Mouse (Mus musculus) thymus, postnatal 36 days (tissue): ENCODE results near the gene Mink1.
"Not testable (repeated sequence)": the region's sequence is repeated elsewhere in the genome, so short reads cannot be mapped to it uniquely, and the experiment has no call there.

Source experiments
- DNase-seq, 2 experiments: peaks; one replicate each; pipeline ENCODE4 v3.0.0; 2022; ENCODE audit warnings: mixed read lengths in 2 of 2

Gene Mink1

DNA sequence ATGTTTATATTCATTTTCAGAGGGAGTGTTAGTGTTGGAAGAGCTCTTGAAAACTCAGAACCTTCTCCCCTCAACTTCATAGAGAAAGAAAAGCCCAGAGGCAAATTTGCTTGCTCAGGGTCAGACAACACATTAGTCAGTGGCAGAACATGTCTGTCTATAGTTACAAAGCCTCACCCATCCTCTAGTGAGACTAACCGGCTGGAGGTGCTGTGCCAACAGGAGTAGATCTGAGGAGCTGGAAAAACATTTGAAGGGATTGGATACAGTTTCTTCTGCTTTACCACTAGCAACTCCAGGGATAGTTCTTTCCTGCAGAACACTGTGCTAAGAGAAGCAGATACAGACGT, 769 bp upstream of the Mink1 start:
- no peak for DNase-seq

DNA sequence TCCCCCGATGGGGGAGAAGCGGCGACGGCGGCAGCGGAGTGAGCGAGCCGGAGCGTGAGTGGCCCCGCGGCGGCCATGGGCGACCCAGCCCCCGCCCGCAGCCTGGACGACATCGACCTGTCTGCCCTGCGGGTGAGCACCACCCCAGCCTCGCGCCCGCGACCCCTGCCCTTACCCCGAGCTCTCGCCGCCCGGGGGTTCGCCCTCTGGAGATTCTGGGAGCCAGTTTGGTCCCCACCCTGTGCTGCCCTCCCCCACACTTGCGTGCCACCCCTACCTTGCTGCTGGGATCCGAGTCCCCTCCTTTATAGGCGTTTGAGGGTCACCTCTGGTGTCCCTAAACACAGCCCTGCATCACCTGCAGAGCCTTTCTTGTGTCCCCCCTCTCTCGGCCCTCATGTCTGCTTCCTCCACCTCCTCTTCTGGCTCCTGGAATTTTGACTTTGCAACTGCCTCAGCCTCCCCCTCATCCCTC, 351 bp downstream of the Mink1 start:
- DNase-seq: no peak

DNA sequence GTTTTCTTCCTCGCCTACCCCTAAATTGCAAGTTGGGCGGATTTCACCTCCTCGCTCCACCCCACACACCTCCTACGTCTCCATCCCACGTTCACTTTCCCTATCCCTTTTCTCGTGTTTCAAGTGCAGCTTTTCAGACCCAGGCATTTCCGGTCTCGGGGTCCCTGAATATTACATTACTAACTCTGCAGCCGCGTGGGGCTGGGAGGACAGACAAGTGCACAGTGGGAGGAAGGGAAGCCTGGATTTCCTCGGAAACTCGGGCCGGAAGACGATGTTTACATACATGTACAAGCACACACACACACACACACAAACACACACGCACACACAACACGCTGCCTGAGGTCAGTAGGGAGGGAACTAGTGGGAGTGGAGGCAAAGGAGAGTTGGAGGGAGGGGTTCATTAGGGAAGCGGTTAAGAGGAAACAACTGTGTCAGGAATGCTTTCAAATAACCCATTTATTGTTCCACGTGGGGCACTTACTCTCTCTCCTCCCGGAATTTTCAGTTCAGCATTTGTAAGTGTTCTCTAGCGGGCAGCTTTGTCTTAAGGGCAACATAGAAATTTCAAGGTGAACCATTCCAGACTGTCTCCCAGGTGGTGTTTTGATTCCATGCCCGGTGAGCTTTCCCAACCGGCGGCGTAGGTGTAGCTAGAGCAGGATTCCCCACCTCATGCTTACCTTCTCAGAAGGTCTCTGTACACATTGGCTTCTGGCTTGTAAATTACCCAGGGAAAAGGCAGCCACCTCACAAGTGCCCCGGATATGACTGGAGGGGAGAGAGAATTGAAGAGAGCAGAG, 992 bp downstream of the Mink1 start:
- DNase-seq: peak; percentile 48 to 58

DNA sequence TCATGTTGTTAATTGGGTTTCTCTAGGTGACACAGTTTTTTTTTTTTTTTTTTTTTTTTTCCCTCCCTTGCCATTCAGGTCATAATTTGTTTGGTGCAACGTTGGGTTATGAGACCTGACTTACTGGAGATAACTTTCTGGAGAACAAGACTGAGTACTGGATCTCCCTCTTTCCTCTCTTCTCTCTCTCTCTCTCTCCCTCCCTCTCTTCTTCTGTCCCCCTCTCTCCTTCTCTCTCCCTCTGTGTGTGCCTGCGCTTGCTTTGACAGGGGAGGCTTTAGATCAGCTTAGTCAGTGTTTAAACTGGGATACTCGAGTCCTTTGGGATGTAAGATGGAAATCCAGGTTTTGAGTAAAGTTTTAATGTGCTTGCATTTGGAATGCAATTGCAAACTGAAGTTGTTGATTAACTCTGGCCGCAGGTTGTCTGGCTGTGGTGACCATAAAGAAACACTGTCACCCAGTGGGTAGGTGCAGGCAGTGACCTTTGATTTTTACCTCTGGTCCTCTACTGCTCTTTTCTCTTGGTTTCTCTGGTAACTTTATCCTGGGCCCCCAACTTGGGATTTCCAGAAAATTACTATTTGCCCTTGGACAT, 1.7 kb downstream of the Mink1 start:
- no peak for DNase-seq

DNA sequence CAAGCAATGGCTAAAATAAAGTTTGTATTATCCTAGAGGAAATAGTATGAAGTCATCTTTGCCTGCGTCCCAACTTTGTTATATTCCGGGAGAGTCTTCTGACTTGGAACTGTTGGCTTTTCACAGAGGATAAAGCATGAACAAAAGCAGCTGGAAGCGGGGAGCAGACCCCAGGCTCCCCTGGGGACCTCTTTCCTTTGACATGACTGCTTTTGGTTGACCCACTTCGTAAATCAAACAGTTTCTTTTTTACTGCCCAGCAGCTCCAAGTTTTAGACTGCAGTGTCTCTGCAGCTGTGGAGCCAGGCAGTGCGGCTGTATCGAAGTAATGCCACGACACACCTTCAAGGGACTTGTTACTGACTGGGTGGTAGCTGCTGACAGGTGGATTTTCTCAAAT, 3.9 kb downstream of the Mink1 start:
- DNase-seq: no peak

DNA sequence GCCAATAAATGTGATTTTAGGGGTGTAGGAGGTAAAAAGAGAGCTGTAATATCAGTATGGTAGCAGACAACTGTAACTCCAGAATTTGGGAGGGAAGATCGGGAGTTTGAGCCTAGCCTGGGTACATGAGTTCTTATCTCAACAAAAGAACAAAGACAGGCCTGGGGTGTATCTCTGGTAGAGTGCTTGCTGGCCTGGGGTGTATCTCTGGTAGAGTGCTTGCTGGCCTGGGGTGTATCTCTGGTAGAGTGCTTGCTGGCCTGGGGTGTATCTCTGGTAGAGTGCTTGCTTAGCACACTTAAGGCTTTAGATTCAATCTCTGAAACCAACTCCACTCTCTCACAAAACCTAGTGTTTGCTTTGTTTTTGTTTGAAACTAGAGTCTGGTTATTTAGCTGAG, 7.9 kb downstream of the Mink1 start:
- DNase-seq: not testable (repeated sequence)

DNA sequence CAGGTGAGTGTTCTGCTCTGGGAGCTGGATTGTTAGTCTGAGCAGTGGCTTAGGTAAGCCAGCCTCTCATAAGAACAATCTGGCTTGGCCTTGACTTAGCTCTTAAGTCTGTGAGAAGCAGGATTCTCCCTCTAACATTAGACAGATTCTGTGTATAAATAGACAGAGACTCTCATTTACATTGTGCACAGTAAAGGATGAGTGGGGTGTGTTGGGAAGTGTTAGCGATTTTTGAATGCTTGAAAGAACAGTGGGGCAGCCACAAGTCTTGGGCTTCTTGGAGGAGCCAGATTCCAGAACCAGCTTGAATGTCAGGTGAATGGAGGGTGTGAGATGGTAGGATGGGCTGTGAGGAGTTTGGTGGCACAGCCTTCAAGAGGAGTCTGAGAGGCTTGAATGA, 9.0 kb downstream of the Mink1 start:
- no peak for DNase-seq

DNA sequence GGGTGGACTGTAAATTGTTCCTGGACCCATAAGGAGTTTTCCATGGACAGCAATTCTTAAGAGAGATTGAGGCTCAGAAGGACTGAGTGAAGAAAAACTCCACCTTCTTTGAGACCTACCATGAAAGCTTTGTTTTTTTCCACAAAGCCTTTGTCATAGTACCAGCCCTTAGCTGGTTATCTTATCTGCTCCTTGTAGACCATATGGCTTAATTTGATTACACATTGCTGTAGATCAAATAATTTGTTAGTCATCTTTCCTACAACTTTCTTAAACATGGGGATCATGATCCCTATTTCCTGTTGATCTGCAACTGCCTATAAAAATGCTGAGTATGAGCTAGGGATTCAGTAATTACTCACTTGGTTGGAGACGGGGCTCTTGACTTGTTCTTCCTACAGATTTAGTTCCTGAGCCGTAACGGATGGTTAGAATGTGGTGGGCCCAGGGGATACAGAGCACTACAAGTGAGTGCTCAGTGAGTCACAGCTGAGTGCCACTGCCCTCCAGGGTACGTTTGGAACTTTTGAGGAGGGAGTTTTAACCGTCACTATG, 9.7 kb downstream of the Mink1 start:
- no peak for DNase-seq

DNA sequence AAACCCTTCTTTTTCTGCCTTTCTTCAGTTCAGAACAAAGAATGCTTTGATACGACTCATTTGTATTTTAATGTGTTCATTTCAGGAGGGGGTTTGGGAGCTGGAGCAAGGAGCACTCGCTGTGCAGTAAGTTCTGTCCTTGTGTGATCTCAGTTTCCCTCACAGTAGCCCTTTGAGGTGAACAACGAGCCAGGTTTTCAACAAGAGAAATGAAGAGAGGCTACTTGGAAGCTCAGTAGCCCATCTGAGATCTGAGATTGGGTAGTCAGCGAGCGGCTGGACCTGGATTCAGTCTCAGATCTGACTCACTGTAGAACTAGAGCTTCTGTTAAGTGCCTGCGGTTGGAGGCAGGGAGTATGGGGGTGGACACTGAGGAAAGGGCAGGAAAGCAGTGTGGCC, 11.2 kb downstream of the Mink1 start:
- no peak for DNase-seq

DNA sequence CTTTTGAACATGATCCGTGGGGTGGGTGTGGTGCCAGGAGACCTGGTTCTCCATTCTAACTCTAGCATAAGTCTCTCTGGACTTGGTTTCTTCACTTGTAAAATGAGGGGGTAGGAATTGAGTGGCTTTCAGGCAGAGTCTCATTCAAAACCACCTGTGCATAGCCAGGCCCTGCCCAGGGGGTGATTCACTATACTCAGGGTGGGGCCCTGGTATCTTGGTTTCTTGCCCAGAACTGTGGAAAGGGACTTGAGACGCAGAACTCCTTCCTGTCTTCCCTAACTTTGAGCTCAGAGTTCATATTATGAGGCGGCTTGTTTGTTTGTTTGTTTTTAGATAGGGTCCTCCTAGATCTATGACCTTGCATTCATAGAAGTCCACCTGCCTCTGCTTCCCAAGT, 14.5 kb downstream of the Mink1 start:
- DNase-seq: no peak

DNA sequence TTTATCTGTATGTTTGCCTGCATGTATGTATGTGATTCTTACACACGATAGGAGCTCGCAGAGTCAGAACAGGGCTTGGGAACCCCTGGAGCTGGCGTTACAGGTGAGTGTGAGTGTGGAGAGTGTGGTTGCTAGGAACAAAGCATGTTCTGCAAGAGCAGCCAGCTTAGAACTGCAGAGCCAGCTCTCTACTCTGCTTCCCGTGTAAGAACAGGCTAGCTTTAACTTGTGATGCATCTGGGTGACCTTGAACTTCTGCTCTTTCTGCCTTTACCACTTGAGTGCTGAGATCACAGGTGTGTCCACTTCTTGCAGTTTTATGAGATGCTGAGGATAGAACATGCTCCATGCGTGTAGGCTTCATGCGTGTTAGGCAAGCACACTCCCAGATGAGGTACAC, 16.3 kb downstream of the Mink1 start:
- no peak for DNase-seq

DNA sequence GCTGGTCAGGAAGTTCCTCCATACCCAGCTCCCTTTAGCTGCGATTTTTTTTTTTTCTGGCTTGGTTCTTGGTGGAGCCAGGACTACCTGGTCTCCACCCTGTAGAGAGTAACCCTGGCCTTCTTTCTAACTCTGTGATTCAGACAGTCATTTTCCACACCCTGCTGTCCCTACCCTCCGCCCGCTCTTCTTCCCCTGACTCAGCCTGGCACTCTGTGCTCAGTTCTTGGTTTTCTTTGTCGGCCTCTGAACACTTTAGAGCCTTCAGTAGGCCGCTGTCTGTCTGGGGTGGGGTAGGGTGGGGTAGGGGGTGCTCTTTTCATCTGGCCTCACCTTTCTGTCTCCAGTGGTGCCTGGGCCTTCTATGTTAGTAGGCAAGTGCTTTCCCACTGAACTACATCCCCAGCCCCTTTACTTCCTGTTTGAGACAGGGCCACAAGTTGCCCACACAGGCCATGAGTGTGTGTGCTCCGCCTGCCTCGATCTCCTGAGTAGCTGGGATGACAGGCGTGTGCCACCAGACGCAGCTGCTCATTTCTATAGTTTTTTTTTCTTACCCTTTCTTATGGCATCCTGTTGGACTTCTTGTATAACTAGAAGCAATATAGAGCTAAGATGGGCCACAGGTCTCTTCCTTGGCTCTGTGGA, 17.2 kb downstream of the Mink1 start:
- peak; percentile 19 to 30 for DNase-seq

DNA sequence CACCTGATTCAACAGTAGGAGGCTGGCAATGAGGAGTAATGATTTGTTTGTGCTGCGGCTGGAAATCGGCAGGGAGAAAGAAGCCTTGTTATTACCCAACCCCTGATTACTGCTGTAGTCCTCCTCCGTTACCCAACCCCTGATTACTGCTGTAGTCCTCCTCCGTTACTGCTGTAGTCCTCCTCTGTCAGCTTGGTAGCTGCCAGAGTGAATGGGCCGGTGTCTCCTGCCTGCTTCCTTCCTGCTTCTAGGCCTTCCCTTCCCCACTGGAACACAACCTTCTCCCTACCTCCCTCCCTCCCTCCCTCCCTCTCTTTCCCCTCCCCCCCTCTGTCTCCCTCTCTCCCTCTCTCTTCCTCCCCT, 17.7 kb downstream of the Mink1 start:
- no peak for DNase-seq

DNA sequence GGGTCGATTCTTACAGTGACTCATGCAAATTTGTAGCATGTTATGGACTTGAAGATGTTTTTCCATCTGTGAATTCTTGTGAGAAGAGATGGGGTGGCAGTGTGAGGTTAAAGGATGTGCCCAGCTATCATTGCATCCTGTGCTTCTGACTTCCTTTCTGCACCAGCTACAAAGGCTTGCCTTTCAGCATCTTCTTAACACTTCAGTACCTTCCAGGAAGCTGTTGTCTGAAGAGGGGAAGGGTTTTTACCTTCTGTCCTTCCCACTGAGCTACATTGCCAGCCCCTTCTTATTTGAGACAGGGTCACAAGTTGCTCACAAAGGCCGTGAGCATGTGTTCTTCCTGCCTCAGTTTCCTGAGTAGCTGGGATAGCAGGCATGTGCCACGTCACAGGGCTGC, 18.2 kb downstream of the Mink1 start:
- peak in 1 of 2 experiments; percentile 14 for DNase-seq

DNA sequence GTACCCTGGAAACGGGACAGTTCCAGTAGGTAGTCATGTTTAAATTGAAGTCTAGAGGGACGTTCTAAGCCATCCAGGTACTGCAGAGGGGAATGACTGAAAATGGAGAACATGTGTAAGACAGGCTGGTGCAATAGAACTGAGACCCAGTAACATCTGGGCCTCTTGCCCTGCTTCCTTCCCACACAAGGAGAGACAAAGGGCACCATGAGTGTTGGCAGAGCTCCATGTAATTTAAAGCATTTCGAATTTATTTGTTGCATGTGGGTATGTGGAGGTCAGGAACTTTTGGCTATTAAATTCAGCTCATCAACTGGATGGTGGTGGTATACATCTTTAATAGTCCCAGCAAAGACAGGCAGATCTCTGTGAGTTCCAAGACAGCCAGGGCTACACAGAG, 19.5 kb downstream of the Mink1 start:
- no peak for DNase-seq

DNA sequence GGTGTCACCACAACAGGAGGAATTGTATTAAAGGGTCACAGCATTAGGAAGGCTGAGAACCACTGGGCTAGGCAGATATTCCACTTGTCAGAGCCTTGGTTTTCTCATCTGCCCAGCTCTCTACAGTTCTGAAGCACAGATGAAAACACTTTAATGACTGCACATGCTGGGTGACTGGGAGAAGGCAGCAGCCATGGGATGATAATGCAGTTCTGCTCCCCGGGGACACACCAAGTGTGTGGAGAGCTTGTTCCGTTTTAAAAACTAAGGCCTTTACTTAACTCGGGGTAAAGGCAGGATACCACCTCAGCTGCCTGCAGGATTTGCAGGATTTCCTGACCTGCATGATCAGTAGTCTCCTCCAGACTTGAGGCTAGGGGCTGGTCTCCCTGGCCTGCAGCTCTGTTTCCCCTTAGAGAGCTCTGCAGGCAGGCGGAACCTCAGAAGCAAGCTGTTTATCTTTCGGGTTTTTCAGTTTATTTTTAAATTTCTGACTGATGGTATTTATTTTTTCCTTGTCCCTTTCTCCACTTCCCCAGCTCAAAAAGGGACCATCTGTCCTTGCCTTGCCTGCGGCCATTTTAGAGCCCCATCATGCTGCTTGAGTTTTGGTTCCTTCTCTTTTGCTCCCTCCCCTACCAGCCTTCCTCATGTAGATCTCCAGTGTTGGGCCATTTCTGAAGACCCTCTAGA, 20.5 kb downstream of the Mink1 start:
- DNase-seq: no peak

DNA sequence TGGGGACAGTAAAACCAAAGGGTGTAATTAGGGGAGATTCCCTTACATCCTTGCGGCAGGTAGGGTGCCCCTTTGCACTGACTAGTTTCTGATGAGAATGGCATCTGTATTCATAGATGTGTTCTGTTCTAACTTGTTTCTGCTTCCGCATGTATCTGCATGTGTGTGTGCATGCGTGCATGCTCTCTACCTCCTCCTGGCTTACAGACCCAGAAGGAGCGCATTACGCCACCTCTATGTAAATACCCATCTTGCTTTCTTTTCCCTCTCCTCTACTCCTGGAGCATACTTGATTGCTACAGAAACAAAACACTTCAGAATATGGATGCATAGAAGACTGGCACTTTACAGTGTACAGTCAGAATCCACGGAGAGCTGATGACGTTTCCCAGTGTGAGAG, 21.1 kb downstream of the Mink1 start:
- no peak for DNase-seq

DNA sequence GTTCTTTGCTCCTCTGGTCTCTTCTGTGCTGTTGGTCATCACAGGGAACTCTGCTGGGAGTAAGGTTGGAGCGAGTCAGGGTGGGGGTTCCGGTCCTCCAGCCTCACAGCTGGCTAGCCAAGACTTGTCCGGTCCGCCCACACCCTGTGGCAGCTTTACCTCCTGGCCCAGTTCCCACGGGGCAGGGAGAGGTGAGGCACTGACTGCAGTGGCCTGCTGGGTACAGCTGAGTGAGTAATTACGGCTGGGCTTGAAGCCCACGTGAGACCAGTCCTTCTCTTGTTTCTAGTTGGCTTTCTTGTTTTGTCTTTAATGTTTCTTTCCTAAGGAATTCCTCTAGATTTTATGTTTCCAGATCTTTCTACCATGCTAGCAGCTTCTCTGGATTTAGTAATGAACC, 22.8 kb downstream of the Mink1 start:
- no peak for DNase-seq

DNA sequence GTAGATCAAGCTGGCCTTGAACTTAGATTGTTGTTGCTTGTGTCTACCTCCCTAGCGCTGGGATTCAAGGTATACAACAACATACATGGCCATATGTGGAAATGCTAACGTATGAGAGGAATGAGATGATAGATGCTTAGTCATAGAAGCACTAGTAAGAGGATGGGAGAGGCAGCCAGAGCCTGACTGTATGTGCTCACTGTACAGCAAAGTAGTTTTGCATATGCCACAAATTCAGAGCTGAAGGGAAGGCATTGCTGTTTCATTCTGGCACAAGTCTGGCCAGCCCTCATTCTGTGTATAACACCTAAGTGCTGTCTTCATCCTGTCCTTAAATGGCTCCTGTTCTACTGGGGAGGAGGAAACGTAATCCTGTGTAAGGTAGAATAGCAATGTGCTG, 23.6 kb downstream of the Mink1 start:
- no peak for DNase-seq

DNA sequence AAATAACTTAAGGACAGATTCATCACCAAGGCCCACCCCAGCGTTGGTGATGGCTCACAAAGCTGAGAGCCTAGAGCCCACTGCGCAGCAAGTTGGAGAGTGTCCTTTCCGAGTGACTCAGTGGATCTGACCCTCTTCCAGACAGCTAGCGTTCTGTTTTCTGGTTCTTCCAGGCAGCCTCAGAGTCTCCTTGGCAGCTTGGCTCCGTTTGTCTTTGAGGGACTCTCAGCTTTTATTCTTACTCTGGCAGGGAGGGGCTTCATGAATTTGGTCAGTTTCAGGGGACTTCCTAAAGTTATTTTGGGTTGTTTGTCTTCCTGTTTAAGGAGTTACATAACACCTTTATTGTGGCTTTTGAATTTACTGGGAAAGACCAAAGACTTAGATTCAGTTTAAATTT, 24.3 kb downstream of the Mink1 start:
- no peak for DNase-seq

DNA sequence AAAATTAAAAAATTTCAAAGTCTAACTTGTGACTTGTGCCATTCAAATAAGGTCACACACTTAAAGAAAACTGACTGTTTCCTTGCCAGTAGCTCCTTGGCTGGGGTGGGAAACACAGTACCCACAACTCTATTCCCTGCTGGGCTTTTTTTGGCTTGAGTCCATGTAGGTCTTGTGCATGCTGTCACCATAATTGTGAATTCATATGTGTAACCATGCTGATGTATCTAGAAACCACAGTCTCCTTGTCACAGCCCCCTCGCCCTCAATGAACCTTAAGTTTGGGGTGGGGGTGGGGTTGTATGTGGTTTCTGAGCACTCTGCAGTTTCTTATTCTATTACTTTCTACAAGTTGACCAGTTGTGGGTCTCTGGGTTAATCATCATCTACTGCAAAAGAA, 29.1 kb downstream of the Mink1 start:
- DNase-seq: no peak

DNA sequence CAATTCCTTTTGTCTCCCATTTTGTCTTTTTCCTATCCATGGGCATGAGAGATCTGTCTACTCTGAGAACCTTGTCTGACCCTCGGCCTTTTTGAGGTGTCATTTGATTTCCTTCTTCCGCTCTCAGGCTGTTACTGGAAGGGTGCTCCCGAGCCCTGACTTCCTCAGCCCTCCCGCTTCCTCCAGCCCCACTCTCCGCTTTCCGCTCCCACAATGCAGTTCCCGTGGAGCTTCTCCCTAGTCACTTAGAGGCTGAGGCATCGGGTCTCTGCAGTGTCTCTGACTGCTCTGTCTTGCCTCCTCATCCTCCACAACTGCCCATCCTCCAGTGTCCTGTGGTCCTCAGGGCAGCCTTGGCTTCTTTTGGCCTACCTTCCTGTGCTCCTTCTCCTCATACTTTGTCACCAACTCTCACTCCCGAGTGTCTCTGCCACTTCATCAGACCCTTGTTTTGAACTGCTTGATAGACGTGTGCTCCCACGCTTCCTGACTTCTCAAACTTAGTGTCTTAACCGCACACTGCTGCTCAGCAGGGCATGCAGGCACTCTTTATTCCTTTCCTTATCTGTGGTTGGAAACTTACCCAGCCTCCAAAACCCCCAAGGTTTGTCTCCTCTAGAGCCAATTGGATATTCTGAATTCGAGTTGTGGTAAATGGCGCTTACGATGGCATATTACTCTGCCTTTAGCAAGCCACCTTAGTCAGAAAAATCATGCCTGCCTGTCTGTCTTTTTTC, 31.7 kb downstream of the Mink1 start:
- DNase-seq: no peak

DNA sequence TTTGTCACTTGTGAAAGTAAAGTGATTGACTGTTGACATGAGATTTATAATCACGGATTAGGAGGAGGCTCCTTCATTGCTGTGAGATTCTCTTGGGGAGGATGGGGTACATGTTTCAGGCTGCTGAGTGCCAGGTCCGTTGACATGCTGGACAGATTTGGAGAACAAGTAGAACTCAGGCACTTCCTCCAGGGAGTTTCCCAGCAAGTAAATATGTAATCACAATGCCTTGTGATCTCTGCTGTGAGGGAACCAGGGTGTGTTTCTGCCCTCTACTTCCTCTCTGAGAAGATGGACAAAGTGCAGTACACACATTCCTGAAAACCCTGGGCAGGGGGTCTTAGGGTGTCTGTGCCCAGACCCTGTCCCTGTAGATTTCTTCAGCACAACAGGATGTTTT, 33.0 kb downstream of the Mink1 start:
- DNase-seq: no peak
